Mouse (Mus musculus): ENCODE results near the gene Zhx3. TPM values are rescaled to one million over a fixed set of nuclear protein-coding genes. Genes with fewer than 3 reads are reported as not detected.
A peak's percentile ranks its signal among the peaks of the same experiment; 100 is the strongest.

The Zhx3 gene
- total RNA-seq, 1 experiment from 2014 or later = 4.5 TPM

DNA sequence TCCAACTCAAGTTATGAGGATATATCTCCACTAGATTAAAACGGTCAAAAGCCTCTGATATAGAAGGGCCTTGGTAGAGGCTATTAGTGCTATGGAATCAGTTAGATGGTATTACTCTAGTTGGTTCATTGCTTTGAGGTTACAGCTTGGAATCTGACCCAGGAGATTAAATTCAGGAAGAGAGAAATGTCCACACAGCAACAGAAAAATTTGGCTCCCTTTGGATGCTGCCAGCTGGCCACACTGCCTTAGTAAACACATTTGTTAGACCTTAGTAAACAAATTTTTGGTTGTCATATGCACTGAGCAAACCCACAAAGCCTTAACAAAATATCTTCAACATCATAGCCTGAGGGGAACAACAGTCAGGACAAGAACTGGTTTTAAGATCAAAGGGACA lies 62.0 kb downstream of the Zhx3 start:
- no peak for ATAC-seq (replicated peaks; ENCODE audit: low read depth, poor library complexity, severe bottlenecking)

DNA sequence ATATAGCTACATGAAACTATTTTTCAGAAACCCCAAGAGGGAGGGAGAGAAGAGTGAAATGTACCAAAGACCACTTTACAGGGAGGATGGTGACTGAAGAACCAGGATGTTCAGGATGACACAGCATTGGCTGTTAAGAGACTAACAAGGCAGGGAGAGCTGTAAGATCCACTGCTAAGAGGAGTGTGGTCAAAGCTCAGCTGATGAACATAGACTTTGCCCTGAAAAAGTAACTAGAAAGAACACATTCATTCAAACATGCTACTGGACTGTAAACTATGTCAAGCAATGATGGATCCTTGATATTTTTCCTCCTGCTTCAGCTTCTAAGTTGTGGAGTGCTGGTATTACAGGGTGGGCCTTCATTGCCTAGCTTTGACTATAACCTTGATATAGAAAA lies 62.4 kb downstream of the Zhx3 start:
- no peak for ATAC-seq (replicated peaks; ENCODE audit: low read depth, poor library complexity, severe bottlenecking)

DNA sequence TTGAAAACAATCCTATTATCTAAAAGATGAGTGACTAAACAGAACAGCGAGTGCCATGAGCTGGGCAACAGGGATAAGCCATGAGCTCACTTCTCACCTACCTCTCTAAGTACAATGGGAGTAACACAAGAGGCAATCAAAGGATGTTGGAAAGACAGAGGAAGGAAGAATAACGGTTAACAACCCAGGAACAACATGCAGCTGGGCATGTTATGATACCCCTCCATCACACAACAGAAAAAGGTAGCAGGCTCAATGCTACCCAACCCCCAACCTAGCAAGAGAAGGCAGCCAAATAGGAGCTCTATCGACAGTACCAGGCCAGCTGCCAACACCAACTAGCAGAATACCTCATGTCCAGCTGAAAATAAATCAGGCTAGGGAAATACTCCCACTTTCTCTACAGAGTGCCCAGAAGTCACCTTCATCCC lies 66.7 kb downstream of the Zhx3 start:
- ATAC-seq (replicated peaks; ENCODE audit: low read depth, poor library complexity, severe bottlenecking) = no peak

DNA sequence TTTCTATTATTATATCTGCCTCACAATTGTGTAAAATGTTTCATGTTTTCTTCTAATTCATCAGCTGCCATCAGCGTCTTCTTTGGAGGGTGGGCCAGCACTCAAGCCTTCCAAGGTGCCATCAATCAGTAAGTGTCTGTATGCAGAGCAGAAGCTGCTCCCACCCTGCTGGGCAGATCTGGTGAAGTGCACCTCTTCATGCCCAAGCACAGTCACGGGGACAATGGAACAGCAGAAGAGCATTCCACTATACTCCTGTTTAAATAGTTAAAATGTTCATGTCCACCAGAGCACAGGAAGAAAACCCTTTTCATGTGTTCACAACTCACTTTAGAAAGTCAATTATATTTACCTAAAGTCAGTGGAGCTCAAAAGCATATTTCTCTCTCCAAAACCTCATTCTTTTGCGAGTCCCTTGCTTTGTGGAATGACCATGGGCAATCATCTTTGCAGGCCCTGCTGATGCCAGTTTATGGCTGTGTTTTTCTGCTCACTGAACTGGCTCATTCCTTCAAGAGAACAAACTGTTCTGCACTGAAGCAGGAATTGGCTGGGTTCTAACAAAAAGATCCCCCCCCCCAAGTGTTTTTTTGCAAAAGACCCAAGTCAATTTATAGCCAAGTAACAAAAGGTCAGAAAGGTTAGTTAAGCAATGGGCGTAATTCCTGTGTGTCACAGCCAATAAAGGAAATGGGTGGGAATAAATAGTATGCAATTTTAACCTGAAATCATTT lies 67.8 kb downstream of the Zhx3 start:
- no peak for ATAC-seq (replicated peaks; ENCODE audit: low read depth, poor library complexity, severe bottlenecking)

DNA sequence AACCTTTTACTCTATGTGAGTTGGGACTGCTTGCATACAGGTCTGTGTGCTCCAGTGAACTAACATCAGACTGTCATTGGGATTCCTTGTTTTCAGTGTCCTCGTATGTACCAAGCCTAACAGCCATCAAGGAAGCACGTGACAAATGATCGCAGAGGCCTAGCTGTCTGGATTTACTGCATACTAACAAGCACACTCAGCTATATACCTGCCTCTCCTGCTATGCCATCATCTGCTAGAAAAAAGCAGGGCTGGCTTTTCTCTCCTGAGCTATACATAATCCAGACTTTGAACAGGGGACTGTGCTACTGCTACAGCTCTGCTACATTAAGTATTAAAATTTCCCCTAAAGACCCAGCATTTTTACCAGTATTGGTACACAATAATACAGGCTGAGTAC lies 70.5 kb downstream of the Zhx3 start:
- ATAC-seq (replicated peaks; ENCODE audit: low read depth, poor library complexity, severe bottlenecking) = no peak

DNA sequence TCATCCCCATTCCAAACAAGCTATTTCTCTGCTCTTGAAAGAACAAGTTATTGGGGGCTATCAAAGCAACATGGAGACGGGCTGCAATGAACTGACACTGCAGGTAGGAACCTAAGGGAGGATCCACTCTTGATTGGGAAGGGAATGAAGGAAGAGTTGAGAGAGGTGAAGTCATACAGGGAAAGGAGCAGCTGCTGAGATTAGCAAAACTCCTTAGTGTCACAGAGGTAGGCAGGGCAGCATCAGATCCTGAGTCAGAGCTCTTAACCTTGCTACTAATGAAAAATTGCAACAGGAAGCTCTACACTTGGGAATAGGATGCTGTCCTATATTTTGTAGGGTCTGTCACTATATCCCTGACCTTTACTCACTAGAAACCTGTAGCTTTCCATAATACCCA lies 71.8 kb downstream of the Zhx3 start:
- no peak for ATAC-seq (replicated peaks; ENCODE audit: low read depth, poor library complexity, severe bottlenecking)

DNA sequence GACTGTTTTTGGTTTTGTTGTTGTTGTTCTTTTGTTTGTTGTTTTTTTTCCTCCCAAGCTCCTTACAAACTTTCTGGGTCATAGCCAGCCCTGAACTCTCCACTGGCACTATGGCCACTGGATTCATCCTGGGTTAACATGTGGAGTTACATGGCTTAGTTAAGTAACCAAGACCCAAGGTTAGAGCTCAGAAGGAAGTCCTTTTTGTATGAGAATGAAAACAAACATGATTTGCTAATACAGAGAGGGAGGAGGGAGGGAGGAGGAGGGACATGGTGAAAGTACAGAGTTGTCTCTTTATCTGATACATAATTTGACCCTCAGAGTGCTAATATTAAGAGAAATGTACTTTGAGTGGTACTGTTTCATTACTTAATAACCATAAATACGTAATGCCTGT lies 74.6 kb downstream of the Zhx3 start:
- no peak for ATAC-seq (replicated peaks; ENCODE audit: low read depth, poor library complexity, severe bottlenecking)

DNA sequence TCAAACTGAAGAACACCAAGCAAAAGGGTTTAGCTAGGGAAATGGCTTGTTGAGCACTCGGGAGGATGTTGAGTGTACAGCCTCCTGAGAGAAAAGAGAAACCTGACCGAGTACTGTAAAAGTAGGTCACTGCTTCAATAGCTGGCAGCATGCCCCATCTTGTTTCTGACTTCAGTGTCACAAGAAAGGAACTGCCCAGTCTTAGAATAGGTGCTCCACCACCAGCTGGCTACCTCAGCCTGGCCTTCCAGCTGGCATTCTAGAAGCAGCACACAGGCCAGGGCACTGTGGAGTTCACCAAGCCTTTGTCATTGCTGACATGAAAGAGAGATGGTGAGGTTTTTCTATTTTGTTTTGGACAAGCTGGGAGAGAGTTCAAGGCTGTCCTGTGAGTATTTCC lies 75.8 kb downstream of the Zhx3 start:
- no peak for ATAC-seq (replicated peaks; ENCODE audit: low read depth, poor library complexity, severe bottlenecking)

DNA sequence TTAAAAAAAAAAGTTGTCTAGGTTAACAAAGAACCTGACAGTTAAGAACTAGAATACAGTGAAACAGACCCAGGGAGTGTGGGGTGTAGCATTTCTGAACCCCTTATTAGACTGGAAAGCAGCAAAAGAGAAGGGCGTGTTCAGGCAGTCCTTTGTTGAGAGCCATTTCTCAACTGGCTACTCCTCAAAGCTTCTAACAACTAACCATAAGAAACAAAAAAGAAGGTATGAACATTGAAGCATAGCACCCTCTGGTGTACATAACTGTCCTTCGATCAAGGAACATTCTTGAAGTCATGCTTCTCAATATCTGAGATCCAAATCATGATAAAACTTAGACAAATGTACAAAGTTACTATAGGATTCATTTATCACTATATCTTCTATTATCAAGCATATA lies 79.7 kb downstream of the Zhx3 start:
- ATAC-seq (replicated peaks; ENCODE audit: low read depth, poor library complexity, severe bottlenecking) = peak; percentile 83

DNA sequence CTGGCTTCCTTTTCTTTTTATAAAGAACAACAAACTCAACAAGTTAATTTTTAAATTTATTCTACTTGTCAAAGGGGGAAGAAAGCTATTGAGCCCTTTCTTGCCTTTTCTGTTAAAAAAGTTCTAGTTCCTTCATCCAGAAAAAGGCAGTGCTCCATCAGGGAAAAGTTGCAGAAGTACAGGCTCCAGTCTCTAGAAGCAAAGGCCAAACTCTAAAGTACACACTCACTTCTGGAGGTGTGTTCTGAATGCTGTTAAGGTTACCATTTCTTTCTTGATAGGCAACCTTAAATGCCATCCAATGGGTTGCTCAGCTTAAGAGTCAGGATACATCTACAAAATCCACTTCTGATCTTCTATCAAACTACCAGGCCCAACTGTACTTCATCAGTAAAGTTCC lies 83.1 kb downstream of the Zhx3 start:
- no peak for ATAC-seq (replicated peaks; ENCODE audit: low read depth, poor library complexity, severe bottlenecking)

DNA sequence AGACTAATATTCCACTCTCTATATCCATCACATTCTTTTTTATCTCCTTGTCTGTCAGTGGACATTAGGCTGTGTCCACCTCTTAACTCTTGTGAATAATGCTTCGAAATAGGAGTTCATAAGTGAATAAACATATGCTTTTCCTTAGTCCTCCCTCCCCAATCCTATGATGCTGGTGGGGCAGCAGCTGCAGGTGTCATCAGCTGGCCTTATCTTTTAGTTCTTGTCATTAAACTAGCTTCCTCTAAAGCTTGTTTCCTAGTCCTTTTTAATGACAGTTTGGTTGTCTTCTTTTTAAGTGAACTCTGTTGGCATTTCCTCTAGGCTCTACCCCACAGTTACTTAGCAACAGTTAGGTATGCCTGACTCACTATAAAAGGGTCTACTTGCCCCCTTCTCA lies 83.8 kb downstream of the Zhx3 start:
- ATAC-seq (replicated peaks; ENCODE audit: low read depth, poor library complexity, severe bottlenecking) = no peak

DNA sequence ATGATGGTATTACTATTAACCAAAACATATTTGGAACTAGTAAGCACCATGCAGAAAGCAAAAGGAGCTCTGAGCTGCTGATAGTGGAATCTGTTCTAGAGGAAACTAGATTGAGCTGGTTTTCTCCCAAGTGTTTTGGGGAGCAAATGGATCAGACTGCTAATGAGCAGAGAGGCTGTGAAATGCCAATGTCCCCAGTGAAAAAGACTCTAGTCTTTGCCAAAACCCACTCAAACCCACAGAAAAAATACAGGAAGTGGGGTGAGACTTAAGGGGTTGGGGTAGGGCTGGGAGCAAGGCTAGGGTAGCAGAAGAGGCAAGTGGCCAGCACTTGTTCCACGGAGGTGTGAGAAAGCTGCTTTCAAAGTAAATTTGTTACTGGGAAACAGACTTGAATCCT lies 86.5 kb downstream of the Zhx3 start:
- ATAC-seq (replicated peaks; ENCODE audit: low read depth, poor library complexity, severe bottlenecking) = 0 out of 2 replicates have a peak, but pooled peaks have one; percentile 25

DNA sequence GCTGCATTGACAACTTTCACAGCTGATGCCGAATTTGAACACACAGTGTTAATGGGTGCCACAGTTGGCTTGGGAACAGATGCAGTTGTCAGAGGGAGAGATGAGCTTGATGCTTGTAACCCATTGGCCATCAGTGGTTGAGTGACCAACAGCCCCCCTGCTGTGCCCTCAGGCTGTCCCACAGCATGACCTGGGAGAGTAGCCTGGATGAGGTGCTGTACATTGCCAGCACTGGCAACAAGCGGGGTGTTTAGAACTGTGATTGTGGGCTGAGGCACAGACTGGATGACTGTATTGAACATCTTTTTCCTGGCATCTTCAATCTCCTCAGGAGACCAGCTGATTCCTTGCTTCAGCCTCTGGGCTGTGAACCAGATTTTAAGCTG lies 92.0 kb downstream of the Zhx3 start:
- ATAC-seq (replicated peaks; ENCODE audit: low read depth, poor library complexity, severe bottlenecking) = no peak

DNA sequence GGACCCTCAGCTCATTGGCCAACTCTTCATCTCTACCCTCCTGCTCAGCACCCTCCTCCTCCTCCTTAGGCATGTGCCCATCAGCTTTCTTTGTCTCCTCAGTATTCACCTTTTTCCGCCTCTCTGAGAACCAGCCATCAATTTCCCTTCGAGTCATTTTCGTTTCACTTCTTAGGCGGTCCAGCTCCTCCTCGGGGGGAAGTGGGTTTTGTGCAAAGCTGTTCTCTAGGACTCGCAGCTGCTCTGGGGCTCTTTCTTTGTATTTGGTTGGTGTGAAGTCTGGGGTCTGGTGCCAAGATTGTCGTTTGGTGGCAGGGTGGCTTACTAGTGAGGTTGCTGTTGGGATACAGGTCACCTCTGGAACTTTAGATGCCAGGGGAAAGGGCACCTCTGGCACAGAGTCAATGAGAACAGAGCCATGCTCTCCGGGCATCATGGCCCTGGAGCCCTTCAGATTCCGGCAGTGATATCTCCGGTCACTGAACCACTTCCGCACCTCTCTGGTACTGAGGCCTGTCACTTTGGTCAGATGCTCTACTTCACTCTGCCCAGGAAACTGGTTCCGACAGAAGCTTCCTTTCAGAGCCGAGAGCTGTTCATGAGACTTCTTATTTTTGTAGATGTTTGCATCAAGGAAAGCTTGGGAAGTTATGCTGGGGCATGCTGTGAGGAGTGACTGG lies 92.5 kb downstream of the Zhx3 start:
- ATAC-seq (replicated peaks; ENCODE audit: low read depth, poor library complexity, severe bottlenecking) = peak; percentile 57

DNA sequence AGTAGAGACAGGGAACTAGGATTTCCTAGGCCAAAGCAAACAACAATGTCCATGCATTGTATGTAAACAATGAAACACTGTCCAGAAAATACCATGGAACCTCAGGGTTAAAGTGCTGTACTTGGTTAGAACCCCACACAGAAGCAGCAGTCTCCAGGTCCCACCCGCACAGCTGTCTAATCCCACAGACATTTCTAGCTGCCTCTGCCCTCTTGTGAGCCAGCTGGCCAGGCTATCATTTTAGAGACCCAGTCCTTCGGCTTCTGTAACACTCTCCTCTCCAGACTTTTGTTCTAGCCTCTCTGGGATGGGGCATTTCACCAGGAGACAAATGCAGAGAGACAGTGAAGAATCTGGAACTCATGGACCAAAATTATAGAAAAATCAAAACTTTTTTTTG lies 94.8 kb downstream of the Zhx3 start:
- no peak for ATAC-seq (replicated peaks; ENCODE audit: low read depth, poor library complexity, severe bottlenecking)

DNA sequence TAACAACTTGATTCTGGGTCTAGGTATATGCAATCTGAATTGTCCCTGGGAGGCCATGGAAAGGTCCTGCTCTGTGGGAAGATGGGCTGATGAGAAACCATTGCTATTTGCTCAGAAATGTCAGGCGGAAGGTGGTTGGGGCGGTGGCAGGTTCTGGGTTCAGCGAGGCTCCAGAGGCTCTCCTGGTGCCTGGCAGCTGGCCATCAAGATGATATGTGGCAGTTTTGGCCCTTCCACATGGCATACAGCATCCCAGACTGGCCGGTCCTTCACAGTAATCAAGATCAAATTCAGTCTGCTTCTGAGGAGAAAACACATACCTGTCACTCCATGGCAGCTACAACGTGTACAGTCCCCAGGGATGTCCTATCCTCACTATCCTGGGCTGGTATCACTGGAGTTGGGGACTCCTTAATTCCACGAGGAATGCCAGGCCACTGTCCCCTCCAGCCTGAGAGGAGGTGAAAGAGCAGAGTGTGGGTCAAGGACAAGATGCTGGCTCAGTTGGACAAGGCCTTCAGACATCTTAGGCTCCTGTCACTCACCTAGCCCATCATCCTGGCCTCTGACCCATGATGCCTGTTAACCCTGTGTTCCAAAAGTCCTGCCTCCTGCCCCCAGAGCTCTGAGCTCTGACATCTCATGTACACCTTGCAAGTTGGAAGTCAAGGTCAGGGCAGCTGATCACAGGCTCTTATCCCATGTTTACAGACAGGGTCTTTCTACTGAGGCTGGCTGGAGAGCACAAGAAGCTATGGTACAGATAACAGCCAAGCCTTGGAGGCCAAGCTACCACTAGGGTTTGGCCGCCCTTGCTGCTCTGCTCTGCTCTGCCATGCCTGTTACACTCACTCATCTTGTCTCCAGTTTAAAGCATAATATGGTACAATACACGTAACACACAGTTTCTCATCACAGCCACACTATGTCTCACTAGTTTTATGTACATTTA lies 101.2 kb downstream of the Zhx3 start:
- 0 out of 2 replicates have a peak, but pooled peaks have one; percentile 8 for ATAC-seq (replicated peaks; ENCODE audit: low read depth, poor library complexity, severe bottlenecking)

DNA sequence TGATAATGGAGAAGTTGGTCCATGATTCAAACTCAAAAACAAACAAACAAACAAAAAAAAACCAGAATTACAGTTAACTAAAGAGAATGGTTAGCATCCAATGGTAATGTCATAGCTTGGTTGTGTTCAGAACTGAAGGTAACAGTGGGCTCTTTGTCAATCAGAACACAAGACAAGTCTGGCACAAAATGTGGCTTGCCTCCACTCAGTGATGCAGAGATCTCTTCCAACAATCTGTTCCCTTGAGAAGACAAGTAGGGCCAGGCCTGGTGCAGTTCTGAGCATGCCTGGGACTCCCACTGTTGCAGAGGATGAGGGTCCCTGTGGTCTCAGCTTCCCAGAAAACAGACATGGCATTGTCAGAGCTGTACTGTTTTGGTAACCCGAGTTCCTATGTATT lies 101.9 kb downstream of the Zhx3 start:
- ATAC-seq (replicated peaks; ENCODE audit: low read depth, poor library complexity, severe bottlenecking) = no peak

DNA sequence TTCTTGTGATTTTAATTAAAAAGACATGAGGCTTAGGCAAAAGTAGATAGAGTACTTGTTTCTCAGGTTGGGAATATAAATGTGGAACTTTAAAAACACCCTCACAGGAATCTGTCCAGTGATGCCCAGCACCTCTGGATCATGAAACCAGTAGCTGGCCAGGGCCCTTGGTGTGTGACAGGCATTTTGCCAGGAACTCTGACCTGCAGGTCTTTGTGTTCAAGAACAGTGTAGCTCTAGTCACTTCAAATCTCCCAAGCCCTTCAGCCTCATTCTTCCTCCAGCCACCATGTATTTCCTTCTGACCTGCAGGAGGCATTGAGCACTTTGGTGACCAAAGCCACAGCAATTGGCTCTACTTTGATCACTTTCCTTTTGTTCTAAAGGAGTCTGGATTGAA lies 102.4 kb downstream of the Zhx3 start:
- ATAC-seq (replicated peaks; ENCODE audit: low read depth, poor library complexity, severe bottlenecking) = no peak

DNA sequence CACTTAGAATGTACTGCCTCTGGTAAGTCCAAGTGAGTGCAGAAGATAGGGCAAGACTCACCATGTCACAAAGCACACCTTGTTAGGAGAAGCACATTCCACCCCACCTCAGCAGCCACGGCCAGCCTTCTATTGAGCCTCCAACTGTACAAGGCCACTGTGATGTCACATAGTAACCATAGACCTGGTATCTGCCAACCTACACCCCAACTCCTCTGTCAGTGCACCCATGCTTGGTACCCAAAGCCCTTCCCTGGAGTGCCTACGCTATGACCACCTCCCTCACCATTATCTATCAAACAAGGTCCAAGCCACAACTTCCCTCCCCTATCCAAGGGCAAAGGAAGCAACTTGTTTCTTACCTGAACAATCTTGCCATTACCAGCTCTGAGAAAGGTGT lies 103.8 kb downstream of the Zhx3 start:
- no peak for ATAC-seq (replicated peaks; ENCODE audit: low read depth, poor library complexity, severe bottlenecking)

DNA sequence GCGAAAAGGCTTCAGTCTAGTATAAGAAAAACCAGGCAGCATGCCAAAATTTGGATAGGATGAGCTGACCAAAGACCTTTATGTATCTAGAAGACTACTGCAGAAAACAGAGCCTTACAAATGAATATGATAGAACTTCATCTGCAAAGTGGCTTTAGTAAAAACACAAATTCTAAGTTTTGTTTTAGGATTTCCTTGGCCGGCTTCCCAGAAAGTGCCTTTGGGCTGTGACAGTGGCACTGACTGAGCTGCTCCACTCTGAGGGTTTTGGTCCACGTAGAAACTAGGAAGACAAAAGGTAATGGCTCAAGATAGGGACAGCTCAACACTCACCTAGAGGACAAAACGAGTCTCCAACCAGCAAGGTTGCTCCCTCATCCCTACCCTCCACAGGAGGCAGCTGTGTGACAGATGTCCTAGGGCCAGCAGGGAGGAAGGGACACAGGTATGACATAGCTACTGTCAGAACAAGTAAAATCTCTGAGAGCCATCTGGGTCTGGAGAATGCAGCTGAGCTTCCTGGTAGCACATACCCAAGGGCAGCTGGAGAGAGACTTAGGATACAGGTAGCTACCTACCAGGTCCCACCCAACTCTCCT lies 104.6 kb downstream of the Zhx3 start:
- ATAC-seq (replicated peaks; ENCODE audit: low read depth, poor library complexity, severe bottlenecking) = no peak
